Mouse (Mus musculus) cortical plate, adult 2 months (tissue): ENCODE results near the gene Trappc13. TPM values are rescaled to one million over a fixed set of nuclear protein-coding genes. Genes with fewer than 3 reads are reported as not detected.

ENCODE experiments used
- H3K27ac ChIP-seq: fragments of 200-500 bp; 2 replicates; pipeline ENCODE4 v1.5.1; 2012; ENCODE audit warnings: low read length, control low read depth, inconsistent platforms; ENCODE audit not compliant: insufficient read depth
- H3K4me1 ChIP-seq: fragments of 200-500 bp; 2 replicates; pipeline ENCODE4 v1.6.1; 2011; ENCODE audit warnings: low read length; ENCODE audit not compliant: control insufficient read depth, insufficient read depth
- H3K4me3 ChIP-seq: fragments of 200-500 bp; 2 replicates; pipeline ENCODE4 v1.5.1; 2011; ENCODE audit warnings: mild to moderate bottlenecking, low read length, control low read depth; ENCODE audit not compliant: insufficient read depth
- CTCF ChIP-seq: fragments of 200-500 bp; IDR thresholded peaks from 2 replicates; pipeline ENCODE4 v1.5.1; 2011; ENCODE audit warnings: mild to moderate bottlenecking, control low read depth, low read length; ENCODE audit not compliant: insufficient read depth; ENCODE audit errors: extremely low read depth
- POLR2A ChIP-seq: fragments of 200-500 bp; IDR thresholded peaks from 2 replicates; pipeline ENCODE4 v1.6.1; 2011; ENCODE audit warnings: mild to moderate bottlenecking, low read length, control low read depth; ENCODE audit not compliant: insufficient read depth; ENCODE audit errors: extremely low read depth
- polyA plus RNA-seq: library from polyadenylated mRNA; depleted of rRNA; stranded (reverse); fragments of >200 nt; gene quantifications from 2 replicates; pipeline ENCODE4 v1.2.3, GENCODE M21; 2012; rRNA removed

Gene Trappc13
- polyA plus RNA-seq, 1 experiment, result 27.5 TPM

GRCm38 (mm10) chr13:104101606-104102235 lies 76.5 kb downstream of the Trappc13 start:
- Histone ChIP-seq H3K27ac (no peak overlapping the region), H3K4me3 (no peak overlapping the region), H3K4me1 (no peaks in the 10 kb centered on the region)
- no peak for TF ChIP-seq CTCF
- no peak for TF ChIP-seq POLR2A

DNA sequence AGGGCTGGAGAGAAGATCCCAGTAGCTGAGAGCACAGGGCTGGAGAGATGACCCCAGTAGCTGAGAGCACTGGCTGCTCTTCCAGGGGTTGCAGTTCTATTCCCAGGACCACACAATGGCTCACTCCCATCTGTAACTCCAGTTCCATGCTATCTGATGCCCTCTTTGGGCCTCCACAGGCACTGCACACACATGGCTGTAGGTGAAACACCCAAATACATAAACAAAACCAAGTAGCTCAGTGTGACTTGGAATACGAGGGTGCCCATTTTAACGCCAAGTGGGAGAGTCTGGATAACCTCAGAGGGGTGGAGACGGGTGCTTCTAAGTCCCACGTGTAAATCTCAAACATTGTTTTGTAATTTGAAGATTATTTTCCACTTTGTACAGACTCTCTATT lies 77.9 kb downstream of the Trappc13 start:
- Histone ChIP-seq H3K27ac (no peak overlapping the region), H3K4me1 (no peaks in the 10 kb centered on the region), H3K4me3 (no peak overlapping the region)
- no peak for TF ChIP-seq POLR2A
- TF ChIP-seq CTCF, result no peak

DNA sequence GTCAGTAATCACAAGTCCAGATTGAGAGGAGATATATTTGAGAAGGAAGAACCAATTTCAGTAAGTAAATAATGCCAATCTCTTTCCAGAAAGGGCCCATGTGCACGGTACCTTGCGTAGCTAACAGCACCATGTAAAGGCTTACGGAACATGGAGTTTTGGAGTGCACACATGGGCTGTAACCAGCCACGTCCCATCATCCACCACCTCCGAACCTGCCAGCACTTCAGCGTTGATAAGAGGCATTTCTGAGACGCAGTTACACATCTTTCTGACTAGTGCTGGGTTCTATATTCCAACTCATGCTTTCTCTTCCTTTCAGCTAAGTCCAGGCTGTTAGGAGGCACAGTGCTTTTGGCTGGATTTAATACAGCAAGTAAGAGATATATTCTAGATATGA lies 81.1 kb downstream of the Trappc13 start:
- peaks cover 1% of the 10 kb centered on the region; the same call in 1 of the 2 replicates for H3K4me1 ChIP-seq
- H3K27ac ChIP-seq, result no peak overlapping the region
- no peak overlapping the region for H3K4me3 ChIP-seq
- no peak for TF ChIP-seq CTCF
- TF ChIP-seq POLR2A, result no peak

DNA sequence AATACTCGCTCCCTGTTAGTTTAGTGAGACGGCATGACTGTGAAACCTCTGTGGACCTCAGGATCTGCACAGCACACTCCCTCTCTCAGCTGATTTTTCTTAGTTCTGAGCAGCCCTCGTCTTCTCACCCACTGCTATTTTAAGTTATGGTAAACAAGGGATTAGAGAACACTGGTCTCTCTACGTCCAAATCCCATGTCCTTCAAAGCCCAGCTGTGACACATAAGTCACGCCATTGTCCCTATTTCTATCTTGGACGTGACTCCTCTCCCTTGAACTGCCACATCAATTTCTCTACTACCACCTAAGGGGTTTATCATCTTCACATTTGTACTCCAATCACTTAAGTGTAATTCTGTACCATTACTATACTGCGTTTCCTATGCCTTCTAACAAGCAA lies 82.3 kb downstream of the Trappc13 start:
- Histone ChIP-seq H3K27ac (no peak overlapping the region), H3K4me3 (no peak overlapping the region), H3K4me1 (peaks cover 3% of the 10 kb centered on the region)
- TF ChIP-seq CTCF, result no peak
- TF ChIP-seq POLR2A, result no peak

GRCm38 (mm10) chr13:104094531-104095385 lies 83.5 kb downstream of the Trappc13 start:
- TF ChIP-seq CTCF, result no peak
- H3K27ac ChIP-seq, result no peak overlapping the region
- peaks cover 3% of the 10 kb centered on the region for H3K4me1 ChIP-seq
- H3K4me3 ChIP-seq, result no peak overlapping the region

Other genes starting within 250 kb of the Trappc13 start
- gene Nln, start 68.9 kb downstream of the Trappc13 start, polyA plus RNA-seq, result 19.9 and 21.2 TPM in 2 replicates
- gene Sgtb, start 68.7 kb downstream of the Trappc13 start, polyA plus RNA-seq, result 96.1 and 99.2 TPM in 2 replicates
- 33.5 and 34.8 TPM in 2 replicates for gene Trim23, start 328 bp upstream of the Trappc13 start, polyA plus RNA-seq
- 1.2 and 1.6 TPM in 2 replicates for gene Cenpk, start 50.1 kb upstream of the Trappc13 start, polyA plus RNA-seq
- 6.9 and 7.4 TPM in 2 replicates for gene Ppwd1, start 50.4 kb upstream of the Trappc13 start, polyA plus RNA-seq
- gene Adamts6, start 109.4 kb upstream of the Trappc13 start, polyA plus RNA-seq, result 2.0 and 2.2 TPM in 2 replicates